Mouse (Mus musculus) midbrain, embryonic 13.5 days (tissue): ENCODE measurements around the gene Slc39a5. TPM values are rescaled to one million over a fixed set of nuclear protein-coding genes. Genes with fewer than 3 reads are reported as not detected.

Experiments
- ATAC-seq: fragments of 200-750 bp; cut with Nextera tagmentation; 2 replicates; pipeline ENCODE4 v1.8.0; 2017; ENCODE audit warnings: mild to moderate bottlenecking, moderate TSS enrichment, moderate library complexity
- H3K27ac ChIP-seq: fragments of 300-500 bp; sonication (generic); 2 replicates; pipeline ENCODE4 v1.5.1; 2015; ENCODE audit warnings: inconsistent platforms, mild to moderate bottlenecking, moderate library complexity
- H3K27me3 ChIP-seq: fragments of 300-500 bp; sonication (generic); 2 replicates; pipeline ENCODE4 v1.6.1; 2015; ENCODE audit warnings: mild to moderate bottlenecking, inconsistent platforms
- H3K36me3 ChIP-seq: fragments of 300-500 bp; sonication (generic); 2 replicates; pipeline ENCODE4 v1.6.1; 2015; ENCODE audit warnings: mild to moderate bottlenecking, inconsistent platforms
- H3K4me1 ChIP-seq: fragments of 300-500 bp; sonication (generic); replicated peaks from 2 replicates; pipeline ENCODE4 v1.6.1; 2015; ENCODE audit warnings: inconsistent platforms
- H3K4me2 ChIP-seq: fragments of 300-500 bp; sonication (generic); replicated peaks from 2 replicates; pipeline ENCODE4 v1.6.1; 2015; ENCODE audit warnings: moderate library complexity, mild to moderate bottlenecking, inconsistent platforms
- H3K4me3 ChIP-seq: fragments of 300-500 bp; sonication (generic); replicated peaks from 2 replicates; pipeline ENCODE4 v1.5.1; 2015; ENCODE audit warnings: mild to moderate bottlenecking, inconsistent platforms
- H3K9ac ChIP-seq: fragments of 300-500 bp; sonication (generic); replicated peaks from 2 replicates; pipeline ENCODE4 v1.6.1; 2015; ENCODE audit warnings: mild to moderate bottlenecking, inconsistent platforms
- H3K9me3 ChIP-seq: fragments of 300-500 bp; sonication (generic); 2 replicates; pipeline ENCODE4 v1.6.1; 2016; ENCODE audit warnings: mild to moderate bottlenecking, inconsistent platforms
- WGBS: fragments of 180-500 bp; shearing (Covaris S2); methylation state at CpG from one replicate; pipeline ENCODE4 v1.1.7; 2015; 5-methylcytosine and 5-hydroxymethylcytosine counted together
- polyA plus RNA-seq: library from polyadenylated mRNA; unstranded; fragments of >200 nt; fragmentation: Nextera tagmentation; extraction: Ambion mirVana; gene quantifications from 2 replicates; pipeline ENCODE4 v1.2.1, GENCODE M21; 2015

Slc39a5 gene
- polyA plus RNA-seq, 1 experiment from 2014 or later: 0.22 TPM

GRCm38 (mm10) chr10:128429454-128429853 is 28.4 kb upstream of the Slc39a5 start:
- Histone ChIP-seq H3K4me2 (no peak overlapping the region), H3K27ac (no peak overlapping the region), H3K4me1 (no peaks in the 10 kb centered on the region), H3K36me3 (peaks cover 72% of the 10 kb centered on the region), H3K9ac (no peak overlapping the region), H3K4me3 (no peak overlapping the region), H3K9me3 (no peaks in the 10 kb centered on the region), H3K27me3 (no peaks in the 10 kb centered on the region)
- ATAC-seq: no peak
- WGBS: 80% methylated on average over 4 of the region's 4 CpGs

GRCm38 (mm10) chr10:128429052-128429451 is 28.0 kb upstream of the Slc39a5 start:
- 94% methylated on average over 5 of the region's 5 CpGs for WGBS
- H3K27me3 ChIP-seq: no peaks in the 10 kb centered on the region
- H3K9me3 ChIP-seq: no peaks in the 10 kb centered on the region
- no peak for ATAC-seq
- H3K27ac ChIP-seq: no peak overlapping the region
- H3K36me3 ChIP-seq: peaks cover 72% of the 10 kb centered on the region
- H3K4me1 ChIP-seq: no peaks in the 10 kb centered on the region
- H3K4me2 ChIP-seq: no peak overlapping the region
- H3K4me3 ChIP-seq: no peak overlapping the region
- H3K9ac ChIP-seq: no peak overlapping the region

- ATAC-seq: no peak
- WGBS: 89% methylated on average over 3 of the region's 3 CpGs
- Histone ChIP-seq H3K36me3 (peaks cover 77% of the 10 kb centered on the region), H3K27me3 (no peaks in the 10 kb centered on the region), H3K9ac (no peak overlapping the region), H3K4me3 (no peak overlapping the region), H3K4me1 (no peaks in the 10 kb centered on the region), H3K27ac (no peak overlapping the region), H3K4me2 (no peak overlapping the region), H3K9me3 (no peaks in the 10 kb centered on the region)
Measured at GRCm38 (mm10) chr10:128425260-128425659, 24.2 kb upstream of the Slc39a5 start.

- no peak for ATAC-seq
- H3K9me3 ChIP-seq: no peaks in the 10 kb centered on the region
- peaks cover 77% of the 10 kb centered on the region for H3K36me3 ChIP-seq
- H3K4me1 ChIP-seq: no peaks in the 10 kb centered on the region
- H3K9ac ChIP-seq: no peak overlapping the region
- no peak overlapping the region for H3K27ac ChIP-seq
- H3K4me2 ChIP-seq: no peak overlapping the region
- WGBS: 76% methylated on average over 7 of the region's 7 CpGs
- H3K27me3 ChIP-seq: no peaks in the 10 kb centered on the region
- H3K4me3 ChIP-seq: no peak overlapping the region
Measured at GRCm38 (mm10) chr10:128424604-128425003, 23.6 kb upstream of the Slc39a5 start.

GRCm38 (mm10) chr10:128422426-128422825 is 21.4 kb upstream of the Slc39a5 start:
- no peaks in the 10 kb centered on the region for H3K4me1 ChIP-seq
- no peak overlapping the region for H3K4me2 ChIP-seq
- H3K4me3 ChIP-seq: no peak overlapping the region
- no peak for ATAC-seq
- H3K27ac ChIP-seq: no peak overlapping the region
- H3K9ac ChIP-seq: no peak overlapping the region
- no peaks in the 10 kb centered on the region for H3K27me3 ChIP-seq
- no peaks in the 10 kb centered on the region for H3K9me3 ChIP-seq
- 93% methylated on average over 5 of the region's 5 CpGs for WGBS
- H3K36me3 ChIP-seq: peaks cover 79% of the 10 kb centered on the region

- WGBS: 93% methylated on average over 5 of the region's 5 CpGs
- no peak overlapping the region for H3K4me3 ChIP-seq
- no peak overlapping the region for H3K4me2 ChIP-seq
- H3K9me3 ChIP-seq: no peaks in the 10 kb centered on the region
- H3K27me3 ChIP-seq: no peaks in the 10 kb centered on the region
- H3K9ac ChIP-seq: no peak overlapping the region; the same call in 1 of the 2 replicates
- peaks cover 58% of the 10 kb centered on the region for H3K36me3 ChIP-seq
- H3K27ac ChIP-seq: no peak overlapping the region
- peaks cover 34% of the 10 kb centered on the region for H3K4me1 ChIP-seq
- ATAC-seq: no peak
Measured at GRCm38 (mm10) chr10:128414848-128415247, 13.8 kb upstream of the Slc39a5 start.

- peak overlapping the region; percentile 90 for H3K9ac ChIP-seq
- WGBS: 65% methylated on average over 1 of the region's 1 CpGs
- ATAC-seq: no peak
- peaks cover 42% of the 10 kb centered on the region for H3K36me3 ChIP-seq
- H3K4me3 ChIP-seq: peak overlapping the region; percentile 97
- H3K4me2 ChIP-seq: peak overlapping the region; percentile 94
- H3K27ac ChIP-seq: no peak overlapping the region
- peaks cover 44% of the 10 kb centered on the region for H3K4me1 ChIP-seq
- no peaks in the 10 kb centered on the region for H3K9me3 ChIP-seq
- no peaks in the 10 kb centered on the region for H3K27me3 ChIP-seq
Measured at GRCm38 (mm10) chr10:128413076-128413475, 12.0 kb upstream of the Slc39a5 start.

GRCm38 (mm10) chr10:128412558-128412957 is 11.5 kb upstream of the Slc39a5 start:
- Histone ChIP-seq H3K27ac (peak overlapping the region; percentile 95; the same call in 1 of the 2 replicates), H3K4me3 (peak overlapping the region; percentile 97)

GRCm38 (mm10) chr10:128412055-128412381 is 11.0 kb upstream of the Slc39a5 start:
- H3K4me3 ChIP-seq: peak overlapping the region; percentile 97
- H3K27ac ChIP-seq: peak overlapping the region; percentile 95
- H3K36me3 ChIP-seq: peaks cover 34% of the 10 kb centered on the region
- ATAC-seq: no peak
- no peaks in the 10 kb centered on the region for H3K9me3 ChIP-seq
- H3K9ac ChIP-seq: peak overlapping the region; percentile 90
- WGBS: under 1% methylated on average over 14 of the region's 14 CpGs
- H3K4me2 ChIP-seq: peak overlapping the region; percentile 94
- H3K27me3 ChIP-seq: no peaks in the 10 kb centered on the region
- H3K4me1 ChIP-seq: peaks cover 49% of the 10 kb centered on the region

More at GRCm38 (mm10) chr10:128412558-128412957, 11.5 kb upstream of the Slc39a5 start:
- H3K9me3 ChIP-seq: no peaks in the 10 kb centered on the region
- peak overlapping the region; percentile 90 for H3K9ac ChIP-seq
- H3K36me3 ChIP-seq: peaks cover 39% of the 10 kb centered on the region
- peak overlapping the region; percentile 94 for H3K4me2 ChIP-seq
- H3K27me3 ChIP-seq: no peaks in the 10 kb centered on the region
- no peak for ATAC-seq
- WGBS: 34% methylated on average over 1 of the region's 1 CpGs
- H3K4me1 ChIP-seq: peaks cover 49% of the 10 kb centered on the region

GRCm38 (mm10) chr10:128411211-128412054 is 10.4 kb upstream of the Slc39a5 start, which contains the start of the genes Nabp2 and Rnf41:
Gene Nabp2, minus strand, starts transcription at chr10:128411492.
Gene Rnf41, plus strand, starts transcription at chr10:128411657.
- Histone ChIP-seq H3K9me3 (no peaks in the 10 kb centered on the region), H3K9ac (peak within 1 kb of the TSS; percentile 90), H3K27ac (peak within 1 kb of the TSS; percentile 95), H3K4me2 (peak within 1 kb of the TSS; percentile 94), H3K4me1 (peaks cover 49% of the 10 kb centered on the region), H3K36me3 (peaks cover 34% of the 10 kb centered on the region), H3K4me3 (peak within 1 kb of the TSS; percentile 97), H3K27me3 (no peaks in the 10 kb centered on the region)
- peak; percentile 92 for ATAC-seq
- under 1% methylated on average over 50 of the region's 50 CpGs for WGBS

GRCm38 (mm10) chr10:128410560-128410845 is 9.5 kb upstream of the Slc39a5 start:
- ATAC-seq: no peak
- H3K4me3 ChIP-seq: peak overlapping the region; percentile 97
- 28% methylated on average over 4 of the region's 4 CpGs for WGBS
- peak overlapping the region; percentile 94 for H3K4me2 ChIP-seq
- no peaks in the 10 kb centered on the region for H3K9me3 ChIP-seq
- H3K9ac ChIP-seq: peak overlapping the region; percentile 90; the same call in 1 of the 2 replicates
- H3K4me1 ChIP-seq: peaks cover 49% of the 10 kb centered on the region
- peaks cover 34% of the 10 kb centered on the region for H3K36me3 ChIP-seq
- H3K27me3 ChIP-seq: no peaks in the 10 kb centered on the region
- peak overlapping the region; percentile 95 for H3K27ac ChIP-seq

- Histone ChIP-seq H3K36me3 (peaks cover 30% of the 10 kb centered on the region), H3K9me3 (no peaks in the 10 kb centered on the region), H3K9ac (peak overlapping the region; percentile 90), H3K4me1 (peaks cover 49% of the 10 kb centered on the region), H3K4me2 (peak overlapping the region; percentile 94), H3K4me3 (peak overlapping the region; percentile 97), H3K27me3 (no peaks in the 10 kb centered on the region), H3K27ac (peak overlapping the region; percentile 95)
- peak; percentile 89 for ATAC-seq
- WGBS: 7% methylated on average over 36 of the region's 36 CpGs
Measured at GRCm38 (mm10) chr10:128409692-128410559, 8.9 kb upstream of the Slc39a5 start.
